Mouse (Mus musculus) frontal cortex, adult (tissue): ENCODE measurements around the gene Ltb.
"Not testable (repeated sequence)": the region's sequence is repeated elsewhere in the genome, so short reads cannot be mapped to it uniquely, and the experiment has no call there.

Experiments used
- ATAC-seq: cut with Nextera tagmentation; 2 replicates; pipeline ENCODE4 v1.9.2; 2017; ENCODE audit warnings: mild to moderate bottlenecking, moderate library complexity, mixed read lengths; ENCODE audit not compliant: low TSS enrichment

Ltb gene

GRCm38 (mm10) chr17:35225456-35225855, 31.2 kb downstream of the Ltb start:
- ATAC-seq: no peak

- ATAC-seq: no peak
Observed at GRCm38 (mm10) chr17:35226561-35227046, 32.4 kb downstream of the Ltb start.

- no peak for ATAC-seq
Observed at GRCm38 (mm10) chr17:35231022-35231421, 36.8 kb downstream of the Ltb start.

GRCm38 (mm10) chr17:35232043-35232442, 37.8 kb downstream of the Ltb start:
- no peak for ATAC-seq

- ATAC-seq: no peak
Observed at GRCm38 (mm10) chr17:35232659-35233058, 38.4 kb downstream of the Ltb start.

- no peak for ATAC-seq
Observed at GRCm38 (mm10) chr17:35233114-35233980, 39.1 kb downstream of the Ltb start, which contains the start of gene Atp6v1g2. Atp6v1g2 (plus strand) TSS chr17:35233660.

- ATAC-seq: not testable (repeated sequence)
Observed at GRCm38 (mm10) chr17:35234090-35234489, 39.9 kb downstream of the Ltb start.

- no peak for ATAC-seq
Observed at GRCm38 (mm10) chr17:35234903-35235302, 40.7 kb downstream of the Ltb start.

- ATAC-seq: peak; percentile 56
Observed at GRCm38 (mm10) chr17:35235614-35236389, 41.6 kb downstream of the Ltb start, which contains the start of gene Nfkbil1. Nfkbil1 (minus strand) TSS chr17:35235792.

- peak; percentile 76 for ATAC-seq
Observed at GRCm38 (mm10) chr17:35236390-35236746, 42.1 kb downstream of the Ltb start.

- peak; percentile 22; the same call in 1 of the 2 replicates for ATAC-seq
Observed at GRCm38 (mm10) chr17:35236996-35237395, 42.8 kb downstream of the Ltb start.

GRCm38 (mm10) chr17:35237504-35237903, 43.3 kb downstream of the Ltb start:
- no peak for ATAC-seq

- ATAC-seq: no peak
Observed at GRCm38 (mm10) chr17:35239700-35240099, 45.5 kb downstream of the Ltb start.

- ATAC-seq: no peak
Observed at GRCm38 (mm10) chr17:35240384-35241304, 46.4 kb downstream of the Ltb start.

- peak; percentile 71 for ATAC-seq
Observed at GRCm38 (mm10) chr17:35241305-35242014, 47.2 kb downstream of the Ltb start, which contains the start of gene Ddx39b. Ddx39b (plus strand) TSS chr17:35241746.

- peak; percentile 27 for ATAC-seq
Observed at GRCm38 (mm10) chr17:35242015-35242941, 48.0 kb downstream of the Ltb start.

- no peak for ATAC-seq
Observed at GRCm38 (mm10) chr17:35243086-35243485, 48.8 kb downstream of the Ltb start.

GRCm38 (mm10) chr17:35244999-35245398, 50.8 kb downstream of the Ltb start:
- ATAC-seq: no peak
